Mouse (Mus musculus) lung, adult 2 months (tissue): ENCODE results near the gene Bsn.

Experiments
- CTCF ChIP-seq: fragments of 200-500 bp; IDR thresholded peaks from 2 replicates; pipeline ENCODE4 v1.5.1; 2011; ENCODE audit warnings: mild to moderate bottlenecking, low read length, control low read depth; ENCODE audit not compliant: insufficient read depth
- POLR2A ChIP-seq: fragments of 200-500 bp; IDR thresholded peaks from 2 replicates; pipeline ENCODE4 v1.6.1; 2011; ENCODE audit warnings: low read depth, mild to moderate bottlenecking, control low read depth, low read length, borderline replicate concordance; ENCODE audit errors: extremely low read depth

DNA sequence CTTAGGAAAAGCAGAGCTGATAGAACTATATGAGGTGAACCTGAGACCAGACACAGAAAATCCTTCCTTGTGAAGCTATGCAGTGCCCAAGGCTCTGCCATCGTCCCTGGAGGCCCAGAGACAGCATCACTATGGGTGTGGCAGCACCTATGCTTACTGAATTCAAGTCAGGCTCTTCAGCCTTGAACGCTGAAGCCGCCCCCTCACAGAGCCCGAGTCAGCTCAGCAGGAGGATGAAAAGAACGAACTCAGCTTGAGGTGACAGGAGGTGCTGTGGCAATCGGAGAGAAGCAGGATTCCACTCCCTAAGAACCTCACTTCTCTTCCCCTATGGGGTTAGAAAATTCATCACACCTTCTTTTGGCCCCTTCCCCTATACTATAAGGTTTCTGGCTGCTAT, 2.6 kb downstream of the Bsn start:
- TF ChIP-seq CTCF = no peak
- TF ChIP-seq POLR2A = no peak
